Mouse (Mus musculus) midbrain, postnatal 0 days (tissue): ENCODE data around the gene Map4k4. TPM values are rescaled to one million over a fixed set of nuclear protein-coding genes. Genes with fewer than 3 reads are reported as not detected.
A peak's percentile ranks its signal among the peaks of the same experiment; 100 is the strongest.

Experiments used
- ATAC-seq: fragments of 200-750 bp; cut with Nextera tagmentation; 2 replicates; pipeline ENCODE4 v1.8.0; 2017; ENCODE audit warnings: moderate number of reproducible peaks, mild to moderate bottlenecking, moderate TSS enrichment, moderate library complexity; ENCODE audit not compliant: low FRiP score
- DNase-seq: peaks from one replicate; pipeline ENCODE4 v3.0.0-alpha.2; 2015; ENCODE audit warnings: low spot score
- H3K27ac ChIP-seq: fragments of 300-500 bp; sonication (generic); 2 replicates; pipeline ENCODE4 v1.5.1; 2014; ENCODE audit warnings: low read depth, mild to moderate bottlenecking, low read length, mixed read lengths
- H3K27me3 ChIP-seq: fragments of 300-500 bp; sonication (generic); 2 replicates; pipeline ENCODE4 v1.6.1; 2014; ENCODE audit warnings: low read length, control low read depth, mixed read lengths; ENCODE audit not compliant: insufficient read depth
- H3K36me3 ChIP-seq: fragments of 300-500 bp; sonication (generic); 2 replicates; pipeline ENCODE4 v1.6.1; 2014; ENCODE audit warnings: low read length, control low read depth, mixed read lengths; ENCODE audit not compliant: insufficient read depth
- H3K4me1 ChIP-seq: fragments of 300-500 bp; sonication (generic); 2 replicates; pipeline ENCODE4 v1.6.1; 2014; ENCODE audit warnings: mild to moderate bottlenecking, control low read depth, antibody characterized with exemption, low read length, mixed read lengths; ENCODE audit not compliant: insufficient read depth
- H3K4me2 ChIP-seq: fragments of 300-500 bp; sonication (generic); 2 replicates; pipeline ENCODE4 v1.6.1; 2014; ENCODE audit warnings: low read depth, mild to moderate bottlenecking, low read length, mixed read lengths; ENCODE audit not compliant: poor library complexity, severe bottlenecking
- H3K4me3 ChIP-seq: fragments of 300-500 bp; sonication (generic); 2 replicates; pipeline ENCODE4 v1.5.1; 2014; ENCODE audit warnings: low read depth, mild to moderate bottlenecking, low read length, moderate library complexity
- H3K9ac ChIP-seq: fragments of 300-500 bp; sonication (generic); replicated peaks from 2 replicates; pipeline ENCODE4 v1.6.1; 2014; ENCODE audit warnings: mild to moderate bottlenecking, low read length, moderate library complexity, mixed read lengths; ENCODE audit not compliant: poor library complexity, severe bottlenecking
- H3K9me3 ChIP-seq: fragments of 300-500 bp; sonication (generic); 2 replicates; pipeline ENCODE4 v1.6.1; 2016; ENCODE audit warnings: low read length, control low read depth
- CTCF ChIP-seq: IDR thresholded peaks from 2 replicates; pipeline ENCODE4 v1.5.1; 2016; ENCODE audit warnings: antibody characterized with exemption, mild to moderate bottlenecking
- WGBS: fragments of 180-500 bp; shearing (Covaris S2); extraction: QIAGEN DNeasy Blood & Tissue Kit; methylation state at CpG from one replicate; pipeline ENCODE4 v1.1.7; 2014; 5-methylcytosine and 5-hydroxymethylcytosine counted together
- polyA plus RNA-seq: library from polyadenylated mRNA; unstranded; fragments of >200 nt; fragmentation: Nextera tagmentation; extraction: Ambion mirVana; gene quantifications from 2 replicates; pipeline ENCODE4 v1.2.1, GENCODE M21; 2015
- total RNA-seq: library from RNA; depleted of rRNA; stranded (reverse); fragments of >200 nt; gene quantifications from 2 replicates; pipeline ENCODE4 v1.2.3, GENCODE M21; 2014

Map4k4 gene
- total and polyA plus RNA-seq, 2 experiments from 2014 or later: 30.6 to 185 TPM

GRCm38 (mm10) chr1:39949205-39949604, 48.5 kb downstream of the Map4k4 start:
- ATAC-seq (no peak), DNase-seq (no peak)
- peaks cover 22% of the 10 kb centered on the region for H3K4me1 ChIP-seq
- no peak overlapping the region for H3K4me2 ChIP-seq
- no peaks in the 10 kb centered on the region for H3K27me3 ChIP-seq
- no peak overlapping the region for H3K4me3 ChIP-seq
- no peak overlapping the region for H3K27ac ChIP-seq
- no peaks in the 10 kb centered on the region for H3K36me3 ChIP-seq
- no peak overlapping the region; the same call in 1 of the 2 replicates for H3K9ac ChIP-seq
- no peaks in the 10 kb centered on the region for H3K9me3 ChIP-seq
- WGBS: 56% methylated on average over 5 of the region's 5 CpGs
- no peak for TF ChIP-seq CTCF

DNA sequence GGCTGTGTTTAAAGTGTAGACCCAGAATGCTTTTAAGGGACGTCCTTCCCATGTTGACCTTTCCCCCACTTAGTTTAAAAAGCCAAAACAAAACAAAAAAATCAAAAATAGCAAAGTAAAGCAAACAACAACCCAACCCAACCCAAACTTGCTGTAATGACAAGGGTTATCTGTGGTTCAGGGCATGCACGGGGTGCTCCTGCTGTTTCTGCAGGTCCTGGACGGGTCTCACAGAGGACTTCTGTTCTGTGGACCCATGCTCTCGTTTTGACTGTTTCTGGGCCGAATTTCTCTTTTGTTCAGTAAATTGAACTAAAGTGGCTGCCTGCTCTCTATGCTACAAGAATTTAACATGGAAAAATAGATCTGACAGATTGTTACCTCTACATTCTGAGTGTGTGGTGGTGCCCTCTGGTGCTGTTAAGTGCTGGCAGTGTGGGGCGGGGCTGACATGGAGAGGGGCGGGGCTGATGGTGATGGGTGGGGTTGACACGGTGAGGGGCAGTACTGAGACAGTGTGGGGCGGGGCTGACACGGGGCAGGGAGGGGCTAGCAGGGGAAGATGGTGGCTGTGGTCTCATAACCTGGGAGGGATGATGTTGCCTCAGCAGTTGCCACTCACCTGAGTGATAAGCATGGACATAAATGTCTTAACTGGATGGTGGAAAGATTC, 49.2 kb downstream of the Map4k4 start:
- no peaks in the 10 kb centered on the region for H3K9me3 ChIP-seq
- no peaks in the 10 kb centered on the region for H3K27me3 ChIP-seq
- H3K36me3 ChIP-seq: no peaks in the 10 kb centered on the region
- no peak for ATAC-seq
- H3K9ac ChIP-seq: no peak overlapping the region
- no peak overlapping the region for H3K4me3 ChIP-seq
- WGBS: 42% methylated on average over 10 of the region's 10 CpGs
- no peak overlapping the region for H3K4me2 ChIP-seq
- DNase-seq: no peak
- TF ChIP-seq CTCF: peak; percentile 28; the same call in 1 of the 2 replicates
- H3K27ac ChIP-seq: no peak overlapping the region
- peaks cover 22% of the 10 kb centered on the region for H3K4me1 ChIP-seq

- Histone ChIP-seq H3K36me3 (no peaks in the 10 kb centered on the region), H3K9ac (no peak overlapping the region), H3K4me1 (peaks cover 18% of the 10 kb centered on the region; the same call in 1 of the 2 replicates), H3K4me2 (no peak overlapping the region), H3K9me3 (no peaks in the 10 kb centered on the region), H3K27me3 (no peaks in the 10 kb centered on the region), H3K27ac (no peak overlapping the region), H3K4me3 (no peak overlapping the region)
- DNase-seq (no peak), ATAC-seq (no peak)
- no peak for TF ChIP-seq CTCF
- 48% methylated on average over 3 of the region's 3 CpGs for WGBS
Measured at GRCm38 (mm10) chr1:39950590-39950989, 49.9 kb downstream of the Map4k4 start.

GRCm38 (mm10) chr1:39954652-39955051, 53.9 kb downstream of the Map4k4 start:
- Histone ChIP-seq H3K4me1 (peaks cover 5% of the 10 kb centered on the region; the same call in 1 of the 2 replicates), H3K4me3 (no peak overlapping the region), H3K9me3 (no peaks in the 10 kb centered on the region), H3K27ac (no peak overlapping the region), H3K4me2 (no peak overlapping the region), H3K9ac (no peak overlapping the region), H3K36me3 (no peaks in the 10 kb centered on the region), H3K27me3 (no peaks in the 10 kb centered on the region)
- DNase-seq (no peak), ATAC-seq (no peak)
- WGBS: 89% methylated on average over 3 of the region's 3 CpGs
- no peak for TF ChIP-seq CTCF

DNA sequence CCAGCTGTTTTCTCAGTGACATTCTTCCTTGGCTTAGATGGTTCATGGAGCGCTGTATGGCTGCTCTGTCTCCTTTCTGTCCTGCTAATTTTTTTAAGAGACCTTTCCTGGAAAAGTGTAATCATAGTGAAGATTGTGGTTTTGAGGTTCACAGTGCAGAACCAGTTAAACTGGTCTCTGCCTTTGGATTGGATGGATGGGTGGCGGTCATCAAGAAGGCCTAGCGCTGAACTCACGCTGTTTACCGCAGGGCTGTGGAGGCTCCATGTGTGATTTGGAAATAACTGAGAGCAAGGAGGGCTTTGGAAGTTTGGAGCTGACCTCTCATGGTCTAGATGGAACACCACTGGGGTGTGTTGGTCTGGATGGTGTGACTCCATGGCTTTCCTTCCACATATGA, 56.0 kb downstream of the Map4k4 start:
- WGBS: 79% methylated on average over 5 of the region's 5 CpGs
- no peak for DNase-seq
- Histone ChIP-seq H3K4me2 (no peak overlapping the region), H3K4me3 (no peak overlapping the region), H3K4me1 (peaks cover 8% of the 10 kb centered on the region; the same call in 1 of the 2 replicates), H3K9ac (no peak overlapping the region), H3K9me3 (no peaks in the 10 kb centered on the region), H3K27me3 (no peaks in the 10 kb centered on the region), H3K27ac (no peak overlapping the region), H3K36me3 (no peaks in the 10 kb centered on the region)
- no peak for ATAC-seq
- no peak for TF ChIP-seq CTCF

DNA sequence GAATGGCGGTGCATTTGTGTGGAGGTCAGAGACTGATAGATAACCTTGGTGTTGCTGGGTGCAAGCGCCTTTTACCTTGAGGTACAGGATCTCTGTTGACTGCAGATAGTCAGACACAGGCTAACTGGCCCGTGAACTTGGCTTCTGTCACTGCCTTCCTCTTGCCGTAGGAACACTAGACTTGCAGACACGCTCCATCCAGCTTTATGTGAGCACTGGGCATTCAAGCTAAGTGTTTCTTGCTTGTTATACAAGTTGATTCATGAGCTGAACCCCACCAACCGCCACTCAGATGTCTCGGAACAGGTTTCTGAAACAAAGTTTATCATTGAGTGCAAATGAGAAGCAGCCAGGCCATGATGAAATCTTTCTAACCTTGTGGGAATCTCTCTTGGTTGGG, 57.3 kb downstream of the Map4k4 start:
- Histone ChIP-seq H3K9ac (no peak overlapping the region), H3K27me3 (no peaks in the 10 kb centered on the region), H3K4me3 (no peak overlapping the region), H3K36me3 (no peaks in the 10 kb centered on the region), H3K9me3 (no peaks in the 10 kb centered on the region), H3K27ac (no peak overlapping the region), H3K4me1 (peaks cover 5% of the 10 kb centered on the region; the same call in 1 of the 2 replicates), H3K4me2 (no peak overlapping the region)
- ATAC-seq: no peak
- TF ChIP-seq CTCF: no peak
- no peak for DNase-seq
- whole genome bisulfite sequencing: 72% methylated on average over 7 of the region's 7 CpGs
